Mouse (Mus musculus): ENCODE data around the gene Vangl2.
"Not testable (repeated sequence)": the region's sequence is repeated elsewhere in the genome, so short reads cannot be mapped to it uniquely, and the experiment has no call there.

Gene Vangl2

GRCm38 (mm10) chr1:171998820-171999597 is 29.2 kb downstream of the Vangl2 start:
- DNase-seq, result no peak

GRCm38 (mm10) chr1:171996701-171997100 is 31.5 kb downstream of the Vangl2 start:
- no peak for DNase-seq

GRCm38 (mm10) chr1:171994918-171995715 is 33.1 kb downstream of the Vangl2 start:
- no peak for DNase-seq

- no peak for DNase-seq
Observed at GRCm38 (mm10) chr1:171994501-171994900, 33.7 kb downstream of the Vangl2 start.

- no peak for DNase-seq
Observed at GRCm38 (mm10) chr1:171992901-171993530, 35.2 kb downstream of the Vangl2 start.

GRCm38 (mm10) chr1:171991883-171992282 is 36.4 kb downstream of the Vangl2 start:
- no peak for DNase-seq

- no peak for DNase-seq
Observed at GRCm38 (mm10) chr1:171984121-171984520, 44.1 kb downstream of the Vangl2 start.

GRCm38 (mm10) chr1:171983372-171984001 is 44.8 kb downstream of the Vangl2 start:
- DNase-seq, result no peak

- no peak for DNase-seq
Observed at GRCm38 (mm10) chr1:171982740-171983139, 45.5 kb downstream of the Vangl2 start.

- no peak for DNase-seq
Observed at GRCm38 (mm10) chr1:171982170-171982569, 46.1 kb downstream of the Vangl2 start.

GRCm38 (mm10) chr1:171979969-171980730 is 48.1 kb downstream of the Vangl2 start:
- no peak for DNase-seq

- no peak for DNase-seq
Observed at GRCm38 (mm10) chr1:171977891-171978290, 50.4 kb downstream of the Vangl2 start.

GRCm38 (mm10) chr1:171976826-171977539 is 51.3 kb downstream of the Vangl2 start:
- DNase-seq, result no peak

- DNase-seq, result no peak
Observed at GRCm38 (mm10) chr1:171975831-171976230, 52.4 kb downstream of the Vangl2 start.

- no peak for DNase-seq
Observed at GRCm38 (mm10) chr1:171975377-171975776, 52.9 kb downstream of the Vangl2 start.

- not testable (repeated sequence) for DNase-seq
Observed at GRCm38 (mm10) chr1:171974361-171974760, 53.9 kb downstream of the Vangl2 start.

- no peak for DNase-seq
Observed at GRCm38 (mm10) chr1:171970854-171971586, 57.2 kb downstream of the Vangl2 start.

GRCm38 (mm10) chr1:171969221-171969620 is 59.0 kb downstream of the Vangl2 start:
- DNase-seq, result no peak

- DNase-seq, result no peak
Observed at GRCm38 (mm10) chr1:171966054-171966790, 62.0 kb downstream of the Vangl2 start.

GRCm38 (mm10) chr1:171963613-171964012 is 64.6 kb downstream of the Vangl2 start:
- DNase-seq, result no peak

Measured in layer of hippocampus, adult 9-11 months (tissue).